Mouse (Mus musculus) brain, embryonic 18.5 days (tissue): ENCODE measurements around the gene Pitpnm3.
A peak's percentile ranks its signal among the peaks of the same experiment; 100 is the strongest.

ENCODE experiments used
- DNase-seq: peaks from one replicate; pipeline ENCODE4 v3.0.0-alpha.2; 2012; ENCODE audit warnings: low read depth, low spot score

Pitpnm3 gene

GRCm38 (mm10) chr11:72095994-72096393 lies 39.6 kb downstream of the Pitpnm3 start:
- no peak for DNase-seq

- DNase-seq: no peak
These were observed 41.1 kb downstream of the Pitpnm3 start for GRCm38 (mm10) chr11:72094442-72094841.

- no peak for DNase-seq
These were observed 43.2 kb downstream of the Pitpnm3 start for GRCm38 (mm10) chr11:72092390-72092789.

- DNase-seq: peak; percentile 57
These were observed 49.1 kb downstream of the Pitpnm3 start for GRCm38 (mm10) chr11:72086251-72087046.

GRCm38 (mm10) chr11:72084337-72084736 lies 51.2 kb downstream of the Pitpnm3 start:
- no peak for DNase-seq

- DNase-seq: no peak
These were observed 53.0 kb downstream of the Pitpnm3 start for GRCm38 (mm10) chr11:72082601-72083000.

- no peak for DNase-seq
These were observed 55.1 kb downstream of the Pitpnm3 start for GRCm38 (mm10) chr11:72080461-72080860.

- no peak for DNase-seq
These were observed 56.9 kb downstream of the Pitpnm3 start for GRCm38 (mm10) chr11:72078647-72079046.

- no peak for DNase-seq
These were observed 57.5 kb downstream of the Pitpnm3 start for GRCm38 (mm10) chr11:72078056-72078455.

- DNase-seq: no peak
These were observed 61.3 kb downstream of the Pitpnm3 start for GRCm38 (mm10) chr11:72074230-72074629.

GRCm38 (mm10) chr11:72072331-72072905 lies 63.2 kb downstream of the Pitpnm3 start:
- no peak for DNase-seq

- no peak for DNase-seq
These were observed 64.8 kb downstream of the Pitpnm3 start for GRCm38 (mm10) chr11:72070733-72071132.

GRCm38 (mm10) chr11:72068026-72068425 lies 67.6 kb downstream of the Pitpnm3 start:
- DNase-seq: peak; percentile 61

- no peak for DNase-seq
These were observed 68.3 kb downstream of the Pitpnm3 start for GRCm38 (mm10) chr11:72067326-72067725.

- no peak for DNase-seq
These were observed 69.2 kb downstream of the Pitpnm3 start for GRCm38 (mm10) chr11:72066330-72066729.

- no peak for DNase-seq
These were observed 70.5 kb downstream of the Pitpnm3 start for GRCm38 (mm10) chr11:72065103-72065502.

- no peak for DNase-seq
These were observed 71.2 kb downstream of the Pitpnm3 start for GRCm38 (mm10) chr11:72064414-72064813.

GRCm38 (mm10) chr11:72061093-72061620 lies 74.4 kb downstream of the Pitpnm3 start:
- no peak for DNase-seq

- DNase-seq: no peak
These were observed 75.2 kb downstream of the Pitpnm3 start for GRCm38 (mm10) chr11:72060416-72060815.

GRCm38 (mm10) chr11:72057166-72057565 lies 78.4 kb downstream of the Pitpnm3 start:
- DNase-seq: no peak

- no peak for DNase-seq
These were observed 80.4 kb downstream of the Pitpnm3 start for GRCm38 (mm10) chr11:72055176-72055575.

- DNase-seq: no peak
These were observed 82.9 kb downstream of the Pitpnm3 start for GRCm38 (mm10) chr11:72052636-72053035.

- no peak for DNase-seq
These were observed 83.4 kb downstream of the Pitpnm3 start for GRCm38 (mm10) chr11:72052221-72052620.
